Mouse (Mus musculus) intestine, embryonic 16.5 days (tissue): ENCODE measurements around the gene Babam2. TPM values are rescaled to one million over a fixed set of nuclear protein-coding genes. Genes with fewer than 3 reads are reported as not detected.

Experiments
- ATAC-seq: fragments of 200-750 bp; cut with Nextera tagmentation; 2 replicates; pipeline ENCODE4 v1.8.0; 2017; ENCODE audit warnings: moderate TSS enrichment, moderate library complexity
- H3K27ac ChIP-seq: fragments of 300-500 bp; sonication (generic); 2 replicates; pipeline ENCODE4 v1.5.1; 2014; ENCODE audit warnings: mild to moderate bottlenecking, low read length
- H3K27me3 ChIP-seq: fragments of 300-500 bp; sonication (generic); replicated peaks from 2 replicates; pipeline ENCODE4 v1.6.1; 2014; ENCODE audit warnings: low read length, control low read depth, mixed read lengths; ENCODE audit not compliant: control insufficient read depth, insufficient read depth
- H3K36me3 ChIP-seq: fragments of 300-500 bp; sonication (generic); 2 replicates; pipeline ENCODE4 v1.6.1; 2014; ENCODE audit warnings: low read length, control low read depth; ENCODE audit not compliant: control insufficient read depth, insufficient read depth
- H3K4me1 ChIP-seq: fragments of 300-500 bp; sonication (generic); 2 replicates; pipeline ENCODE4 v1.6.1; 2014; ENCODE audit warnings: low read length, control low read depth, mixed read lengths; ENCODE audit not compliant: control insufficient read depth, insufficient read depth
- H3K4me2 ChIP-seq: fragments of 300-500 bp; sonication (generic); 2 replicates; pipeline ENCODE4 v1.6.1; 2014; ENCODE audit warnings: low read depth, low read length, control low read depth
- H3K4me3 ChIP-seq: fragments of 300-500 bp; sonication (generic); 2 replicates; pipeline ENCODE4 v1.5.1; 2014; ENCODE audit warnings: mild to moderate bottlenecking, low read length
- H3K9ac ChIP-seq: fragments of 300-500 bp; sonication (generic); 2 replicates; pipeline ENCODE4 v1.6.1; 2014; ENCODE audit warnings: low read depth, low read length
- H3K9me3 ChIP-seq: fragments of 300-500 bp; sonication (generic); 2 replicates; pipeline ENCODE4 v1.6.1; 2016; ENCODE audit warnings: low read length, control low read depth; ENCODE audit not compliant: control insufficient read depth
- WGBS: fragments of 180-500 bp; shearing (Covaris S2); extraction: QIAGEN DNeasy Blood & Tissue Kit; methylation state at CpG from one replicate; pipeline ENCODE4 v1.1.7; 2014; 5-methylcytosine and 5-hydroxymethylcytosine counted together
- polyA plus RNA-seq: library from polyadenylated mRNA; unstranded; fragments of >200 nt; fragmentation: Nextera tagmentation; extraction: Ambion mirVana; gene quantifications from 2 replicates; pipeline ENCODE4 v1.2.1, GENCODE M21; 2015

The Babam2 gene
- polyA plus RNA-seq, 1 experiment from 2014 or later = 69.0 TPM

- no peak overlapping the region for H3K4me2 ChIP-seq
- 0 out of 2 replicates have a peak, but pooled peaks cover 3% of the 10 kb centered on the region for H3K4me1 ChIP-seq
- no peak for ATAC-seq
- no peak overlapping the region for H3K4me3 ChIP-seq
- 57% methylated on average over 4 of the region's 4 CpGs for WGBS
- H3K36me3 ChIP-seq = no peaks in the 10 kb centered on the region
- no peak overlapping the region for H3K9ac ChIP-seq
- H3K9me3 ChIP-seq = no peaks in the 10 kb centered on the region
- no peak overlapping the region for H3K27ac ChIP-seq
- no peaks in the 10 kb centered on the region for H3K27me3 ChIP-seq
These were observed 381.5 kb downstream of the Babam2 start for GRCm38 (mm10) chr5:32078986-32079385.

- H3K27ac ChIP-seq = no peak overlapping the region
- no peak overlapping the region for H3K4me2 ChIP-seq
- WGBS = 62% methylated on average over 7 of the region's 7 CpGs
These were observed 383.2 kb downstream of the Babam2 start for GRCm38 (mm10) chr5:32080490-32081219.

GRCm38 (mm10) chr5:32084401-32084804 lies 386.9 kb downstream of the Babam2 start:
- Histone ChIP-seq H3K9me3 (no peaks in the 10 kb centered on the region), H3K27ac (no peak overlapping the region; the same call in 1 of the 2 replicates), H3K4me3 (no peak overlapping the region), H3K36me3 (no peaks in the 10 kb centered on the region), H3K9ac (no peak overlapping the region), H3K4me1 (peaks cover 5% of the 10 kb centered on the region; the same call in 1 of the 2 replicates), H3K27me3 (no peaks in the 10 kb centered on the region), H3K4me2 (no peak overlapping the region)
- 74% methylated on average over 10 of the region's 10 CpGs for WGBS
- no peak; the same call in 1 of the 2 replicates for ATAC-seq

More at GRCm38 (mm10) chr5:32080490-32081219, 383.2 kb downstream of the Babam2 start:
- no peaks in the 10 kb centered on the region for H3K27me3 ChIP-seq
- H3K4me1 ChIP-seq = peaks cover 5% of the 10 kb centered on the region; the same call in 1 of the 2 replicates
- H3K9ac ChIP-seq = peak overlapping the region; percentile 22; the same call in 1 of the 2 replicates
- H3K9me3 ChIP-seq = no peaks in the 10 kb centered on the region
- no peaks in the 10 kb centered on the region for H3K36me3 ChIP-seq
- no peak overlapping the region for H3K4me3 ChIP-seq
- ATAC-seq = no peak

DNA sequence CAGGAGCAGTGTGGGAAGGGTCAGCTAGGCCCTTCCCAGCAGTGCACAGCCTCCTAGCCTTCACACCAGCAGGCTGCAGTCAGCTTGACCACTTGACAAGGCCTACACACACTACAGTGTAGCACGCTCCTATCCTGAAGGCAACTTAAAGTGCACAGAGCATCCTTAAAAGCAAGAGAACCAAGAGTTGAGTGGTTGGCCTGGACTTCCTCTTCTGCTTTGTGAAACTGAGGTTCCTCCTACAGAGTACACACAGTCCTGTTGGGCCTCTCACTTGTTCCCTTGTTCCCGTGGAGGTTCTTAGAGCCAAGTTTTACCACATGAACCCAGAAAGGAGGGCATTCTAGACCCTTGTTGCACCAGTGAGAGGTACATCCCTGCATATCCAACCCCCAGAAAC lies 388.1 kb downstream of the Babam2 start:
- ATAC-seq = no peak
- Histone ChIP-seq H3K27me3 (no peaks in the 10 kb centered on the region), H3K27ac (no peak overlapping the region), H3K4me2 (no peak overlapping the region), H3K9me3 (no peaks in the 10 kb centered on the region), H3K4me1 (peaks cover 2% of the 10 kb centered on the region; the same call in 1 of the 2 replicates), H3K9ac (no peak overlapping the region), H3K36me3 (no peaks in the 10 kb centered on the region), H3K4me3 (no peak overlapping the region)
- WGBS = 90% methylated on average over 2 of the region's 2 CpGs

DNA sequence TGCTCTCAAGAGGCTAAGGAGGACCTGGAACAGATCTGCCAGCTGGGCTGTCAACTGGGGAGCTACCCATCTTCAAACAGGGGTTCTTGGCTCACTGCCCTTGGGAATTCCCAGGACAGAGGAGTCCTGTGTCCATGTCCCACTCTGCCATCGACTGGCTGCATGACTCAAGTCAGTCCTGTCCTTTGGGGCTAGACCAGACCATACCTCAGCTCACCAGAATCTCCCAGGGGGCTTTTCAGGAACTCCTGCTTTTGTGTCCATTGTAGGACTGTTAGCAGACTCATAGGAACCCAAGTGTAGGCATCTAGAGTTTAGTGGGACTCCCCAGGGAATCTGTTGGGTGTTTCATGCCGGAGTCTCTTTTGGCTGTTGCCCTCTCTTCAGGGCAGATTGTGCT lies 388.5 kb downstream of the Babam2 start:
- H3K9me3 ChIP-seq = no peaks in the 10 kb centered on the region
- peaks cover 2% of the 10 kb centered on the region; the same call in 1 of the 2 replicates for H3K4me1 ChIP-seq
- ATAC-seq = no peak
- 84% methylated on average over 2 of the region's 2 CpGs for WGBS
- H3K4me2 ChIP-seq = no peak overlapping the region
- H3K4me3 ChIP-seq = no peak overlapping the region
- no peaks in the 10 kb centered on the region for H3K27me3 ChIP-seq
- no peaks in the 10 kb centered on the region for H3K36me3 ChIP-seq
- H3K27ac ChIP-seq = no peak overlapping the region
- H3K9ac ChIP-seq = no peak overlapping the region

DNA sequence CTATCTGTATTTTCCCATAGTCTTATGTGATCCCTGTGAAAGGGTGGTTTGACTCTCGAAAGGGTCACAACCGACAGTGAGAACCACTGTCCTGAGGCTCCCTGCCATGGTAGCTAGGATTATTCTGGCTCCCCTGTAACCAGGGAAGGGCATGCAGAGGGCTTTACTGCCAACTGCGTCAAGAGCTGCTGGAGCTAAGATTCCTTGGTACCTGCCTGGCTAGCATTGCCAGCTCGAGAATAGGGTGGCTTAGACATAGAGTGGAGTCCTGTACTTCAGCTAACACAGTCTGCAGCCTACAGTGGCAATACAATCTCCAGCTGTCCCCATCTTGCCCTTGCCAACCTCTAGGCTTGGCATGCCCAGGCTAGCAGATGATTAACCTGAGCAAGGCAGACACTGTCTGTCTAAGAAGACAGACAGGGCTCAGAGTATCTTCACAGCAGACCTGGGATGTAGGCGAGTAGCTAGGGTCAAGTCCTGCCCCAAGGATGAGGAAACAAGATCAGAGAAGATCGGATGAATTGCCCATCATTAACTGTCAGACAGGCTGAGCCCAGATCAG lies 389.1 kb downstream of the Babam2 start:
- 85% methylated on average over 6 of the region's 6 CpGs for WGBS
- no peak for ATAC-seq

DNA sequence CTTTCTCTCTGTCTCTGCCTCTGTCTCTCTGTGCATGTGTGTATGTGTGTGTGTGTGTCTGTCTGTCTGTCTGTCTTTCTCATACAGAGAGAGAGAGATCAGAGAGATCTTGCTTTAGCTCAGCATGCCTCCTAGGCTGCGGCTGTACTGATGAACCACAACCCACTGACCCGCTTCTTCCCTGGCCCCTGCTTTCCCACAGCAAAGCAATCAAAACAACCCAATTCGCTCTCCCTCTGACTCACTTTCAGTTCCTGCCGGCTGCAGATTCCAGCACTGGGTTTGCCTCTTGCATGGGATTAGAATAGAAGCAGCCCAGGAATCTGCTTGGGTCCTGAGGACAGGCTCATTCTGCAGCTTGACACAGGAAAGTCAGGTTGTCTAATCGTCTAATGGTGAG lies 392.0 kb downstream of the Babam2 start:
- WGBS = 41% methylated on average over 5 of the region's 5 CpGs
- no peak overlapping the region for H3K9ac ChIP-seq
- no peak overlapping the region for H3K27ac ChIP-seq
- H3K27me3 ChIP-seq = no peaks in the 10 kb centered on the region
- H3K9me3 ChIP-seq = no peaks in the 10 kb centered on the region
- peaks cover 2% of the 10 kb centered on the region; the same call in 1 of the 2 replicates for H3K4me1 ChIP-seq
- no peak overlapping the region for H3K4me2 ChIP-seq
- no peak overlapping the region for H3K4me3 ChIP-seq
- H3K36me3 ChIP-seq = no peaks in the 10 kb centered on the region
- ATAC-seq = no peak

More for the DNA sequence above, 389.1 kb downstream of the Babam2 start:
- H3K4me2 ChIP-seq = no peak overlapping the region
- H3K9ac ChIP-seq = no peak overlapping the region
- no peak overlapping the region for H3K27ac ChIP-seq
- H3K36me3 ChIP-seq = no peaks in the 10 kb centered on the region
- no peak overlapping the region for H3K4me3 ChIP-seq
- peaks cover 2% of the 10 kb centered on the region; the same call in 1 of the 2 replicates for H3K4me1 ChIP-seq
- H3K9me3 ChIP-seq = no peaks in the 10 kb centered on the region
- H3K27me3 ChIP-seq = no peaks in the 10 kb centered on the region

DNA sequence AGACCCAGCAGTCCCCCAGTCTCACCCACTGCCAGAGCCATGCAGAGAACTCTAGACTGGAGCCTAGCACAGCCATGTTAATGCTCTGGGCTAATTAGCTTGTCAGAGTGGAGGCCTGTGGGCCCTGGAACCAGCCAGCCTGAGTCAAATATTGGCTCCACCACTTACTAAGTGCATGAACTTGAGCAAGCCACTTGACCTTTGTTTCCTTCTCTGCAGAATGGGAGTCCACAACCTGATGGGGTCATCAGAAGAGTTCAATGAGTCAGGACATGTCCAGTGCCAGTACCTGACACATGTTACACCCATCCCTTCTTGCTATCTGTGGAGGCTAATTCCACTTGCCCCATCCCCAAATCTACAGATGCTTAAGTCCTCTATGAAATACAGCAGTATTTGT lies 394.8 kb downstream of the Babam2 start:
- Histone ChIP-seq H3K27me3 (no peaks in the 10 kb centered on the region), H3K4me2 (no peak overlapping the region), H3K9ac (no peak overlapping the region), H3K27ac (no peak overlapping the region), H3K9me3 (no peaks in the 10 kb centered on the region), H3K4me1 (no peaks in the 10 kb centered on the region), H3K4me3 (no peak overlapping the region), H3K36me3 (no peaks in the 10 kb centered on the region)
- no peak for ATAC-seq

DNA sequence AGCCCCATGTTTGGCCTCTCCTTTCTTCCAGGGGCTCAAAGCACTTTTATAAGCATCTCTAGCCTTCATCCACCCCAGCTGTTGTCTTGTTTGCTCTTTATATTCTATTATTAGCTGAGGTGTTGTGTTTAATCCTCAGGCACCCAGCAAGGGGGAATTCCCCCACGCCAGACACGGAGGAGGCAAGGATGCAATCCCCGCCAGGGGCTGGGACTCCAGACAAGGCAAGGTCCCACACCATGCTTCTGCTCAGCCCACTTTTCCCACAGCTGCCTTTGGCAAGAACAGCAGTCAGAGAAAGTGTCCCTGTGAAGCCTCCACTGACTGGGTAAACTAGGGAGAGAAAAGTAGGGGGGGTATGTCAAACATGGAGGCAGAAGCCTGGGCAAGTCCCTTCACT lies 401.2 kb downstream of the Babam2 start:
- H3K9ac ChIP-seq = no peak overlapping the region
- H3K27me3 ChIP-seq = no peaks in the 10 kb centered on the region
- H3K4me3 ChIP-seq = no peak overlapping the region
- H3K36me3 ChIP-seq = no peaks in the 10 kb centered on the region
- peaks cover 16% of the 10 kb centered on the region for H3K4me1 ChIP-seq
- ATAC-seq = no peak
- 76% methylated on average over 3 of the region's 3 CpGs for WGBS
- no peak overlapping the region for H3K27ac ChIP-seq
- no peak overlapping the region for H3K4me2 ChIP-seq
- H3K9me3 ChIP-seq = no peaks in the 10 kb centered on the region
